Mouse (Mus musculus) spleen, adult 12 weeks (tissue): ENCODE data around the gene Nfatc2.

Experiments
- DNase-seq: peaks from one replicate; pipeline ENCODE4 v3.0.0; 2022; ENCODE audit warnings: low spot score

The Nfatc2 gene

GRCm38 (mm10) chr2:168438981-168439452, 162.4 kb downstream of the Nfatc2 start:
- no peak for DNase-seq

DNA sequence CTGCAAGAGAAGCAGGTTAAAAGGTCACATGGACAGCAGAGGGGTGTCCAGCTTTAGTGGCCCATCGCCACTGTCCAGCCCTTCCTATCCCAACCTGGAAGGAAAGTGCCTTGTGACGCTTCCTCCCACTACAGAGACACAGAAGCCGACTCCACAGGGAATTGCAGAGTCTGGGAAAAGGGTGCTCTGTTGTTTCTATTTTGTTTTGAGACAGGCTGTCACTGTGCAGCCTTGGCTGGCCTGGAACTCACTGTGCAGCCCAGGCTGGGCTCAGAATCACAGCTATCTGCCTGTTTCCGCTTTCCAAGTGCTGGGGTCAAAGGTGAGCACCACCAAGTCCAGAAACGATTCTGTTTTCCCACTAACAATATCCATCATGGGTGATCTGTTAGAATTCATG, 167.3 kb downstream of the Nfatc2 start:
- no peak for DNase-seq

DNA sequence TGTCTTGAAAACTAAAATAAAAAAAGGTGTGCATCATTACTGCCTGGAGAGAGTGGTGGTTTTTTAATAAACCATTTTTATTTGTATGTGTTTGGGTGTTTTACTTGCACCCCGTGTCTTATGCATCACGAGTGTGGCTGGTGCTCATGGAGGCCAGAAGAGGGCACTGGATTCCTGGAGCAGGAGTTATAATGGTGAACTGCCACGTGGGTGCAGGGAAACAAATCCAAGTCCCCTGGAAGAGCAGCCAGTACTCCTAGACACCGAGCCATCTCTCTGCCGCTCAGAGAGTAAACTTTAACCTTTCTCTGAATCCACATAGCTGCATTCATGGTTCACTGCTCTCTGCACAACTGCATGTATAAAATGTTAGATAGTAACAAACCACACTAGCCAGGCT, 168.1 kb downstream of the Nfatc2 start:
- DNase-seq, result no peak

DNA sequence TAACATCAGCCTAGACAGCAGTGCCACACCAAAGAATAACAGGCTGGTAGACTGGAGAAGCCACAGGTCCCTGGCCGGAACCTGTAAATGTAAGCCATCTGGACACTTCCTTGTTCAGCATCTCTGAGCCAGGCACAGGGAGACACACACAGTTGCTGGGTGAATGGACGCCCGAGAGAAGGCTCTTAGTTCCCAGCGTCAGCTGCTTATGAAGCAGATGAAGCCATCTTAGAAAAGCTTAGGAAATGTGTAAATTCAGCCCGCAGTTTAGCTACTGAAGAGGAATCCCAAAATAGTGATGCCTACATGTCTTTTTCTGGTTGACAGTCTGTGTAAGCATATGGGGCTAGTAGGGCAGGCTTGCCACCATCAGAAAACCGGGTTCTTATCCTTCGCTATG, 169.1 kb downstream of the Nfatc2 start:
- DNase-seq, result no peak

DNA sequence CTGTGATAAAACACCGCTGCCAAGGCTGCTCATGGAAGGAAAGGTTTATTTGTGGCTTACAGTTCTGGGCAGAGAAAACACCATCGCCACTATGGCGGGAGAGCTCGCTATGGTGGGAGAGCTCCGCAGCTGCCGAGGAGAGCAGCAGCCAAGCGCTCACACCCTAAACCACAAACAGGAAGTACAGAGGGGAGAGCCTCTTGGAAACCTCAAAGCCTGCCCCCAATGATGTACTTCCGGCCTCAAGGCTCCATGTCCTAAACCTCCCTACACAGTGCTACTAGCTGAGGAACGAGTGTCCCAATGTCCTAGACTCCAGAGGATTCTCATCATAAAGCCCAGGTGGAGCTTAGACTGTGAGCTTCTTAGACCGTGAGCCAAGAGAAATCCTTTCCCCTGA, 171.9 kb downstream of the Nfatc2 start:
- no peak for DNase-seq

DNA sequence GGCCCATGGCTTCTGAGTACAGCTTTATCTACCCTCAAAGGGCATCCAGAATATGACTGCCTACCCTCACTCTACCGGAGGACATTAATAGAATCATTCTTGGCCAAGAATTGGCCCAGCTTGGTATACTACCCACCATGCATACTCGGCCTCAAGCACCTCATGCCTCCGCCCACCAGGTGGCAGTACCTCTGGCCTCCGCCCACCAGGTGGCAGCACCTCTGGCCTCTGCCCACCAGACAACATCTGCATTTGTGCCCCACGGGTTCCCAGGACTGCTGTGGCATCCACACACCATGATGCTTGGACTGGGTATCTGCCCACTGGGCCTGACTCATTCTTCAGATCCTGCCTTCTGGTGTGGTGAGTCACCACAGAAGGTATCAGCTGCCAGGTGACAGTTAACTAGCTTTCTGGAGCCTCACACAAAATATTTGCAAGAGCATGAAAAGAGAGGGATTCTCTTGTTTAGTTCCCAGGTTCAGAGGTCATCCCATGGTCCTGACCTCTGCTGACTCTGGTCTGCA, 173.0 kb downstream of the Nfatc2 start:
- DNase-seq, result no peak
